Mouse (Mus musculus): ENCODE results near the gene Inpp5k. TPM values are rescaled to one million over a fixed set of nuclear protein-coding genes. Genes with fewer than 3 reads are reported as not detected.

Gene Inpp5k
- polyA plus RNA-seq, 1 experiment, result 58.2 TPM

GRCm38 (mm10) chr11:75604826-75605225, 26.0 kb upstream of the Inpp5k start:
- no peak overlapping the region for H3K27ac ChIP-seq (ENCODE audit: control insufficient read depth, insufficient read depth, low read depth, low read length, poor library complexity)
- WGBS, result 67% methylated on average over 5 of the region's 5 CpGs
- TF ChIP-seq POLR2A (IDR thresholded peaks at IDR 0.05; ENCODE audit: borderline replicate concordance, control insufficient read depth, low read depth, low read length), result no peak
- no peak for TF ChIP-seq CTCF (IDR thresholded peaks at IDR 0.05; ENCODE audit: control insufficient read depth, insufficient read depth, low read length)
- no peak overlapping the region for H3K4me3 ChIP-seq (replicated peaks; ENCODE audit: control insufficient read depth, low read depth, low read length)
- H3K4me1 ChIP-seq (ENCODE audit: control insufficient read depth, insufficient read depth, low read length), result no peaks in the 10 kb centered on the region

DNA sequence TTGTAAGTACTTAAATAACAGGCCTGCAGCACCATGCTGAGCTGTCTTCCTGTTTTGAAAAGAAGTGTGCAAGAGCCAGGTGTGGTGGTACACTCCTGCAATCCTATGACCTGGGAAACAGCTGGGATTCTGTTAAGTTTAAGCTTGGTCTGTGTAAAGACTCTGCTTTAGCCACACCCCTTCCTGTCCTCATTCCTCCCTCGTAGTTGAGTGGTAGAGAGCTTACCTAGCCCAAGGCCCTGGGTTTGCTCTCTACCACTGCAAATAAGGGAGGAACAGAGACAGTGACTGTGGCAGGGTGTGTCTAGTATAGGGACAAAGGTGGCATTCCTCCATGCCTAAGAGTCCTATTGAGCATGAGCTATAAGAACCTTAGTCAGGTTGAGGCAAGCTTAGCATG, 25.5 kb upstream of the Inpp5k start:
- Histone ChIP-seq H3K4me3 (replicated peaks; ENCODE audit: control insufficient read depth, low read depth, low read length) (no peak overlapping the region), H3K4me1 (ENCODE audit: control insufficient read depth, insufficient read depth, low read length) (no peaks in the 10 kb centered on the region), H3K27ac (ENCODE audit: control insufficient read depth, insufficient read depth, low read depth, low read length, poor library complexity) (no peak overlapping the region)
- 27% methylated on average over 1 of the region's 1 CpGs for WGBS
- TF ChIP-seq POLR2A (IDR thresholded peaks at IDR 0.05; ENCODE audit: borderline replicate concordance, control insufficient read depth, low read depth, low read length), result no peak
- no peak for TF ChIP-seq CTCF (IDR thresholded peaks at IDR 0.05; ENCODE audit: control insufficient read depth, insufficient read depth, low read length)

- 89% methylated on average over 5 of the region's 5 CpGs for WGBS
- Histone ChIP-seq H3K4me1 (ENCODE audit: control insufficient read depth, insufficient read depth, low read length) (no peaks in the 10 kb centered on the region), H3K27ac (ENCODE audit: control insufficient read depth, insufficient read depth, low read depth, low read length, poor library complexity) (no peak overlapping the region), H3K4me3 (replicated peaks; ENCODE audit: control insufficient read depth, low read depth, low read length) (no peak overlapping the region)
- TF ChIP-seq CTCF (IDR thresholded peaks at IDR 0.05; ENCODE audit: control insufficient read depth, insufficient read depth, low read length) (no peak), POLR2A (IDR thresholded peaks at IDR 0.05; ENCODE audit: borderline replicate concordance, control insufficient read depth, low read depth, low read length) (no peak)
Observed at GRCm38 (mm10) chr11:75608776-75609175, 22.0 kb upstream of the Inpp5k start.

DNA sequence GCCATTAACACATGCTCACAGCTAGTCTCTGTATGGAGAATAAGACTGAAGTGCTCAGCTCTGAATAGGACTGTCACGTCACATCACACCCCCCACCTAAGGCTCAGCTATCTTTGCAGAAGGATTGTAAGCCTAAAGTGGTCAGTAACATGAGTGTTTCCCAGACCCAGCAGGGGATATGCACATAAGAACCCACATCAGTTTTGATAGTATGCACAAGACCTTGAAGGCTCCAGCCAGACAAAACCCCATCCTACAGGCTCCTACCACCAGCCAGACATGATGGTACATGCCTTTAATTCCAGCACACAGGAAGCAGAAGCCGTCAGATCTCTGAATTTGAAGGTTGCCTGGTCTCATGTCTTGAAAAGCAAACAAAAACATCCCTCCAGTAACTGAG, 20.8 kb upstream of the Inpp5k start:
- Histone ChIP-seq H3K4me1 (ENCODE audit: control insufficient read depth, insufficient read depth, low read length) (no peaks in the 10 kb centered on the region), H3K4me3 (replicated peaks; ENCODE audit: control insufficient read depth, low read depth, low read length) (no peak overlapping the region), H3K27ac (ENCODE audit: control insufficient read depth, insufficient read depth, low read depth, low read length, poor library complexity) (no peak overlapping the region)
- WGBS, result 79% methylated on average over 2 of the region's 2 CpGs
- TF ChIP-seq POLR2A (IDR thresholded peaks at IDR 0.05; ENCODE audit: borderline replicate concordance, control insufficient read depth, low read depth, low read length), result no peak
- no peak for TF ChIP-seq CTCF (IDR thresholded peaks at IDR 0.05; ENCODE audit: control insufficient read depth, insufficient read depth, low read length)

- no peaks in the 10 kb centered on the region for H3K4me1 ChIP-seq (ENCODE audit: control insufficient read depth, insufficient read depth, low read length)
- H3K27ac ChIP-seq (ENCODE audit: control insufficient read depth, insufficient read depth, low read depth, low read length, poor library complexity), result no peak overlapping the region
- no peak overlapping the region for H3K4me3 ChIP-seq (replicated peaks; ENCODE audit: control insufficient read depth, low read depth, low read length)
- 98% methylated on average over 1 of the region's 1 CpGs for WGBS
- no peak for TF ChIP-seq CTCF (IDR thresholded peaks at IDR 0.05; ENCODE audit: control insufficient read depth, insufficient read depth, low read length)
Observed at GRCm38 (mm10) chr11:75614769-75615168, 16.0 kb upstream of the Inpp5k start.

GRCm38 (mm10) chr11:75615556-75615955, 15.2 kb upstream of the Inpp5k start:
- 77% methylated on average over 2 of the region's 2 CpGs for WGBS
- TF ChIP-seq CTCF (IDR thresholded peaks at IDR 0.05; ENCODE audit: control insufficient read depth, insufficient read depth, low read length) (no peak), POLR2A (IDR thresholded peaks at IDR 0.05; ENCODE audit: borderline replicate concordance, control insufficient read depth, low read depth, low read length) (no peak)
- Histone ChIP-seq H3K4me3 (replicated peaks; ENCODE audit: control insufficient read depth, low read depth, low read length) (no peak overlapping the region), H3K27ac (ENCODE audit: control insufficient read depth, insufficient read depth, low read depth, low read length, poor library complexity) (no peak overlapping the region), H3K4me1 (ENCODE audit: control insufficient read depth, insufficient read depth, low read length) (no peaks in the 10 kb centered on the region)

DNA sequence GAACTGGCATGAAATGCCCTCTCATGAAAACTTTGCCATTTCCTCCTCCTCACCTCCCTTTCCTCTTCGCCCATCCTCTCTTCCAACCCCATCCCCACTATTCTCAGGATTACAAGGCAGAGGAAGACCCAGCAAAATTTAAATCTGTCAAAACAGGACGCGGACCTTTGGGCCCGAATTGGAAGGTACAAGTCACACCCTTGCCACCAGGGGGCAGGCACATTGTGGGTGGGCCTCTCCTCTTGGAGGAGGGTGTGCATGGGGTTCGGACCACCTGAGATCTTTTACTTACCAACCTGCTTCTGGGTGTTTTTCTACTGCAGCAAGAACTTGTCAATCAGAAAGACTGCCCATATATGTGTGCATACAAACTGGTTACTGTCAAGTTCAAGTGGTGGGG, 11.7 kb upstream of the Inpp5k start:
- peaks cover 2% of the 10 kb centered on the region; the same call in 1 of the 2 replicates for H3K4me1 ChIP-seq (ENCODE audit: control insufficient read depth, insufficient read depth, low read length)
- no peak overlapping the region for H3K27ac ChIP-seq (ENCODE audit: control insufficient read depth, insufficient read depth, low read depth, low read length, poor library complexity)
- TF ChIP-seq CTCF (IDR thresholded peaks at IDR 0.05; ENCODE audit: control insufficient read depth, insufficient read depth, low read length), result peak; percentile 66
- TF ChIP-seq POLR2A (IDR thresholded peaks at IDR 0.05; ENCODE audit: borderline replicate concordance, control insufficient read depth, low read depth, low read length), result no peak
- H3K4me3 ChIP-seq (replicated peaks; ENCODE audit: control insufficient read depth, low read depth, low read length), result no peak overlapping the region
- WGBS, result 74% methylated on average over 5 of the region's 5 CpGs

DNA sequence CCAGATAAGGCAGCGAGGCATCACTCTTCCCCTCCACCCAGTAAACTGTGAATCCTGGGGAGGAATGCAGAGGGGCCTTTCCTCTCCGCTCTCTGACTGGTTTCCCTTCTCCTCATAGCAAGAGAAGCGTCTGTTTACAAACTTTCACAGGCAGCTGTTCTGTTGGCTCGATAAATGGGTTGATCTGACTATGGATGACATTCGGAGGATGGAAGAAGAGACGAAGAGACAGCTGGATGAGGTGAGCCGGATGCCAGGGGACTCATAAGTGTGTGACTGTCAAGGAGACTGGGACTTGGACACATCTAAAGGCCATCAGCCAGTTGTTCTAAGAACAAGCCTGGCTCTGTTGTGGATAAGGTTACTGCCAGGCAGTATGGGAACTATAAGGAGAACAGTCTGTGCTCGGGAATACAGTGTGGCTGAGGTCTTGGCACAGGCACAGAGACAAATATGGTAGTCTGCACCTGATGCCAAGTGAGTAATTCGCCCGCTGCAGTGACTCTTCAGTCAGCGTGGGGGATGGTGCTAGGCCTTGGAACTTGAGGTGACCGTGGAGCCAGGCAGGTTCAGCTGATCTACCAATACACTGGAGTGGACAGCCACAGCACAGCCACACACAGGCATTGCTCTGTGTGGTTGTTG, 10.5 kb upstream of the Inpp5k start:
- no peak for TF ChIP-seq CTCF (IDR thresholded peaks at IDR 0.05; ENCODE audit: control insufficient read depth, insufficient read depth, low read length)
- no peak for TF ChIP-seq POLR2A (IDR thresholded peaks at IDR 0.05; ENCODE audit: borderline replicate concordance, control insufficient read depth, low read depth, low read length)
- H3K27ac ChIP-seq (ENCODE audit: control insufficient read depth, insufficient read depth, low read depth, low read length, poor library complexity), result no peak overlapping the region
- H3K4me1 ChIP-seq (ENCODE audit: control insufficient read depth, insufficient read depth, low read length), result peaks cover 5% of the 10 kb centered on the region
- WGBS, result 87% methylated on average over 12 of the region's 12 CpGs
- no peak overlapping the region for H3K4me3 ChIP-seq (replicated peaks; ENCODE audit: control insufficient read depth, low read depth, low read length)

DNA sequence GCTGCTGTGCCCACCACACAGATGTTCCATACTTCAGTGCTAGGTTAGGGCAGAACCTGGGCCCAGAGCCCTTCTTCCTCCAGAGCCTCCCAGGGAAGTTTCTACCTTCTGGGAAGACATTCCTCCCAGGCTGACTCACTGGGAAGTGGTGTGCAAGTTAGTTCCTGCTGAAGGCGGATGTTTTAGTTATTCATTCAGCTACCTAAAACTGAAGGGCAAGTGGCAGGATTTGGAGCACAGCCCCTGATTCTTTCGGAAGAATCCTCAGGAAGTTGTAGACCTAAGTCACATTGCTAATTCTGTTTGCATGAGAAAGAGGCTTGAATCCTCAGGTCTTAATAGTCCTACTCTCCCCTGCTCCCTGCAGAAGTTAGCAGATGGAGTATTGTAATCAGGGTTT, 9.4 kb upstream of the Inpp5k start:
- Histone ChIP-seq H3K4me1 (ENCODE audit: control insufficient read depth, insufficient read depth, low read length) (peaks cover 5% of the 10 kb centered on the region), H3K27ac (ENCODE audit: control insufficient read depth, insufficient read depth, low read depth, low read length, poor library complexity) (no peak overlapping the region), H3K4me3 (replicated peaks; ENCODE audit: control insufficient read depth, low read depth, low read length) (no peak overlapping the region)
- 69% methylated on average over 2 of the region's 2 CpGs for WGBS
- TF ChIP-seq POLR2A (IDR thresholded peaks at IDR 0.05; ENCODE audit: borderline replicate concordance, control insufficient read depth, low read depth, low read length) (no peak), CTCF (IDR thresholded peaks at IDR 0.05; ENCODE audit: control insufficient read depth, insufficient read depth, low read length) (no peak)
